Mouse (Mus musculus): ENCODE data around the gene Cox7b. TPM values are rescaled to one million over a fixed set of nuclear protein-coding genes. Genes with fewer than 3 reads are reported as not detected.

Gene Cox7b
- 858 TPM for polyA plus RNA-seq (2014; fragmentation: Illumina TruSeq; extraction: RNeasy Lipid Tissue Mini Kit (QIAGEN cat#74804); ENCODE audit: low read depth, low replicate concordance)

GRCm38 (mm10) chrX:106015571-106016322, at the start of gene Cox7b:
TSS of gene Cox7b (plus strand) at chrX:106015700.

GRCm38 (mm10) chrX:106011465-106012159, 3.9 kb upstream of the Cox7b start, which contains the start of gene Magt1:
TSS of gene Magt1 (minus strand) at chrX:106011906.

GRCm38 (mm10) chrX:106026418-106027342, 11.2 kb downstream of the Cox7b start, which contains the start of gene Atp7a:
TSS of gene Atp7a (plus strand) at chrX:106027276.

Other genes with a start within 250 kb of the Cox7b start
- 287 TPM for gene Atrx, start 86.3 kb upstream of the Cox7b start, polyA plus RNA-seq (2014; fragmentation: Illumina TruSeq; extraction: RNeasy Lipid Tissue Mini Kit (QIAGEN cat#74804); ENCODE audit: low read depth, low replicate concordance)
- gene Magt1, start 3.8 kb upstream of the Cox7b start, polyA plus RNA-seq (2014; fragmentation: Illumina TruSeq; extraction: RNeasy Lipid Tissue Mini Kit (QIAGEN cat#74804); ENCODE audit: low read depth, low replicate concordance) = 120 TPM
- gene Atp7a, start 11.6 kb downstream of the Cox7b start, polyA plus RNA-seq (2014; fragmentation: Illumina TruSeq; extraction: RNeasy Lipid Tissue Mini Kit (QIAGEN cat#74804); ENCODE audit: low read depth, low replicate concordance) = 149 TPM
- gene Tlr13, start 127.5 kb downstream of the Cox7b start, polyA plus RNA-seq (2014; fragmentation: Illumina TruSeq; extraction: RNeasy Lipid Tissue Mini Kit (QIAGEN cat#74804); ENCODE audit: low read depth, low replicate concordance) = 8.7 TPM
- 220 TPM for gene Pgk1, start 171.4 kb downstream of the Cox7b start, polyA plus RNA-seq (2014; fragmentation: Illumina TruSeq; extraction: RNeasy Lipid Tissue Mini Kit (QIAGEN cat#74804); ENCODE audit: low read depth, low replicate concordance)
- gene Taf9b, start 205.5 kb downstream of the Cox7b start, polyA plus RNA-seq (2014; fragmentation: Illumina TruSeq; extraction: RNeasy Lipid Tissue Mini Kit (QIAGEN cat#74804); ENCODE audit: low read depth, low replicate concordance) = 157 TPM
- gene Fnd3c2, start 239.7 kb downstream of the Cox7b start, polyA plus RNA-seq (2014; fragmentation: Illumina TruSeq; extraction: RNeasy Lipid Tissue Mini Kit (QIAGEN cat#74804); ENCODE audit: low read depth, low replicate concordance) = not detected